Mouse (Mus musculus) spleen, adult 2 months (tissue): Measurements from ENCODE around the gene Itgbl1.

ENCODE experiments used
- CTCF ChIP-seq: fragments of 200-500 bp; IDR thresholded peaks from 2 replicates; pipeline ENCODE4 v1.5.1; 2011; ENCODE audit warnings: mild to moderate bottlenecking, inconsistent platforms; ENCODE audit not compliant: insufficient read depth, insufficient read length, insufficient replicate concordance; ENCODE audit errors: extremely low read depth
- POLR2A ChIP-seq: fragments of 200-500 bp; IDR thresholded peaks from 2 replicates; pipeline ENCODE4 v1.6.1; 2011; ENCODE audit warnings: low read depth, low read length, inconsistent platforms

DNA sequence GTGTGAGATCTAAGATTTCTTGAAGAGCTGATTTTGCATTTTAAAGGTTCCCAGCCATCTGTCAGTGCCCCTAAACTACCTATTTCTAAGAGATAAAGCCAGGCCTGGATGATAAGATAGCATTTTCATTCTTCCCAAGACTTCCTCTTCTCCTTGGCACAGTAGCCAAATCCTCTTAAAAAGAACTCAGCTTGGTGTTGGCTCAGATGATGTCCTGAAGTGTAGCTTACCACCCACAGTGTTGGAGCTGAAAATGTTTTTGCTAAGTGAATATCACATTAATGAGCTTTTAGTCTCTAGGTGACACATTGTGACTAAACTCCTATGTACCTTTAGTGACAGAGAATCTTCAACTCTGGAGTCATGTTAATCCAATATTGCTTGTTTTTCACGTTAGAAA is 99.8 kb downstream of the Itgbl1 start:
- TF ChIP-seq CTCF, result no peak
- TF ChIP-seq POLR2A, result no peak
